Mouse (Mus musculus) heart, adult 2 months (tissue): ENCODE results near the gene Plxna1.

Experiments
- CTCF ChIP-seq: fragments of 200-600 bp; IDR thresholded peaks from 2 replicates; pipeline ENCODE4 v1.8.1; 2022; ENCODE audit warnings: antibody characterized with exemption, mild to moderate bottlenecking, moderate library complexity
- EP300 ChIP-seq: fragments of 200-500 bp; IDR thresholded peaks from 2 replicates; pipeline ENCODE4 v1.6.1; 2011; ENCODE audit warnings: low read depth, low read length, control low read depth; ENCODE audit not compliant: insufficient read depth
- POLR2A ChIP-seq: fragments of 200-500 bp; IDR thresholded peaks from 2 replicates; pipeline ENCODE4 v1.6.1; 2011; ENCODE audit warnings: mild to moderate bottlenecking, low read depth, low read length, control low read depth; ENCODE audit not compliant: insufficient read depth

GRCm38 (mm10) chr6:89285561-89286285 is 76.7 kb downstream of the Plxna1 start:
- no peak for TF ChIP-seq POLR2A
- TF ChIP-seq CTCF = no peak
- TF ChIP-seq EP300 = no peak
